Mouse (Mus musculus) naive thymus-derived CD4-positive, alpha-beta T cell, adult 5 months (primary cell): ENCODE results near the gene Zc3h7a. TPM values are rescaled to one million over a fixed set of nuclear protein-coding genes. Genes with fewer than 3 reads are reported as not detected.

Experiments
- polyA plus RNA-seq: library from polyadenylated mRNA; unstranded; fragments of 100-300 nt; shearing (Covaris generic); gene quantifications from one replicate; pipeline ENCODE4 v1.2.1, GENCODE M21; 2017

The Zc3h7a gene
- 366 TPM for polyA plus RNA-seq

DNA sequence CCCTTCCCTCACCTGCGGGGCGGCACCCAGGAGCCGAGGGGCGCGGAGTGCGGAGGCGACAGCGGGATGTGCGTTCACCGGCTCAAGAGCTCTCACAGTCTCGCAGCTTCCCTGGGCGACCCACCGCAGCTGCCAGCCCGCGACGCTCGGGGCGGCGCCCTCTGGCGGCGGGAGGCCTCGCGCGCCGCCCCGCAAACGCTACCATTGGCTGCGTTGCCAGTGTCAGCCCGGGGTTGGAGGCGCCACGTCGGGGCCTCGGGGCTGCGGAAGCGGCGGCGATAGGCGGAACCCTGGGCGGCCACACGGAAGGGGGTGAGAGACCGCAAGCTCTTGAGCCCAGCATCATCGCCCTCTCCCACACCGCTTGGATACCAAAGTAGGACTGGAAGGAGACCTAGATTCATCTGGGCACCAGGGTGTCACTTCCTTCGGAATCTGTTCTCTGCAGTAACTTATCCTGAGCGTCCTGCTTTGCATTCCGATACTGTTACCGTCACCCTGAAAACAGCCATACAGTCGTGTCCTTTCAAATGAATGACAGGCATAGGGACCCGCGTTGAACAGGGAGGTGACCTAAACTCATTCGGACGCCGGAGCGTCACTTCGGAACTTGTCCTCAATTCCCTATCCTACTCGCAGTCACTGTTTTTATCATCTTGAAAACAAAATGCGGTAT is at the start of gene Zc3h7a:
TSS of gene Zc3h7a (minus strand) at position 186 of the 676 bp plus-strand sequence.

GRCm38 (mm10) chr16:11202571-11203554 is 26.7 kb upstream of the Zc3h7a start, which contains the start of gene Rsl1d1:
Gene Rsl1d1 (minus strand): TSS chr16:11203331.

GRCm38 (mm10) chr16:11134348-11135344 is 41.5 kb downstream of the Zc3h7a start, which contains the start of gene Txndc11:
Gene Txndc11 (minus strand): TSS chr16:11134650.

Other genes with a start within 250 kb of the Zc3h7a start
- gene Snn, start 115.4 kb downstream of the Zc3h7a start, polyA plus RNA-seq, result 2.5 TPM
- 29.8 TPM for gene Litaf, start 110.2 kb downstream of the Zc3h7a start, polyA plus RNA-seq
- 82.0 TPM for gene Txndc11, start 41.7 kb downstream of the Zc3h7a start, polyA plus RNA-seq
- 245 TPM for gene Rsl1d1, start 26.9 kb upstream of the Zc3h7a start, polyA plus RNA-seq
- 102 TPM for gene Gspt1, start 77.9 kb upstream of the Zc3h7a start, polyA plus RNA-seq
- gene Tnfrsf17, start 137.4 kb upstream of the Zc3h7a start, polyA plus RNA-seq, result not detected
- gene Snx29, start 146.5 kb upstream of the Zc3h7a start, polyA plus RNA-seq, result 27.8 TPM